Mouse (Mus musculus): ENCODE data around the gene Erc2.

The Erc2 gene

GRCm38 (mm10) chr14:27953814-27954213, 331.6 kb downstream of the Erc2 start:
- DNase-seq, result no peak

GRCm38 (mm10) chr14:27956801-27957200, 334.6 kb downstream of the Erc2 start:
- DNase-seq, result no peak

DNA sequence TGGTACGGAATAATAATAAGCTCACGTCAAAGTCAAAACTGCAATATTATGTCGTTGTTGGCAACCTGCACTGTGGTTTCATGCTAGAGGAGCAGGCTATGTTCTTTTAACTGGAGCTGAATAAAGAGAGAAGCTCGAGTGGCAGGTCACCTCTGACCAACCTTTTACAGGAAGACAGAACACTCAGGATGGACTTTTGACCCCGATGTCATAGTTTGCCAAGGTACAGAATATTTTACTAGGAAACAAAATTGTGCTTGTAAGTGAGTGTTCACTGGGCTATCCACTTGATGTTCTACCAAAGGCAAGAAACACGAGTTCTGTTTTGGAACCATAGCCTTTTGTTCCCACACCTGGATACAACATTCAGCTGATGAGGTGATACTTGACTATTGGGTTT, 351.5 kb downstream of the Erc2 start:
- DNase-seq, result no peak

DNA sequence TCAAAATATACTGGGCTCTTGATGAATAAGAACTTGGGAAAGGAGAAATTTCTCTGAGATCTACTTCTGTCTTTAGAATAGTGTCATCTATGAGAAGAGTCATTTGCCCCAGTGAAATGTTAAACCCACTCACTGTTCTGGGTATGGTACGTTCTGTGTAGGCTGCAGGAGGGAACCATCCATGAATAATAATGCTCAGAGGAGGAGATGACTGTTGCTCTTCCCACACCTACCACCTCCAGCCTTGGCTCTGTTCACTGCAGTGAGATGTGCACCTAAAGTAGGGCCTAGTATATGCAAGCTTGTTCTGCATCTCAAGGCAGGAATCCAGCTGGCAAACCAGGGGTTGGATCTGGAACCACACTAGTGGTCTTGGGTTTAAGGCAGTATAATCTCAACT, 353.4 kb downstream of the Erc2 start:
- peak; percentile 82 for DNase-seq

DNA sequence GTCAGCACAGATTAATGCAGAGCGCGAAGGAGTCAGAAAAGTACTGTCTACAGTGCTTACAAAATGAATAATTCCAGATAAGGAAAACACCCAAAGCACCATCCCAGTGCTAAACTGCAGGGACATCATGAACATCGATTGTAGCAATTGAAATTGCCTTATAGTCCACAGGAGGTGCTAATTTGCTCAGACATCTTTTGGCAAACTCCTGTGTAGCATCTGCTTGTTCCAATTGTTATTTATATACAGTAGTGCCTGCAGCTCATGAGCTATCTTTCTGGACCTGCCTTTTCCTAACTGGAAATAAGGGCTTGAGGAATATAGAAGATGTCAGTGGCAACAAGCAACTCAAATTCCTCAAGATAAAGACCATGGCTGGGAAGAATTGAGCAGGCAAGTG, 362.5 kb downstream of the Erc2 start:
- DNase-seq, result peak; percentile 68

DNA sequence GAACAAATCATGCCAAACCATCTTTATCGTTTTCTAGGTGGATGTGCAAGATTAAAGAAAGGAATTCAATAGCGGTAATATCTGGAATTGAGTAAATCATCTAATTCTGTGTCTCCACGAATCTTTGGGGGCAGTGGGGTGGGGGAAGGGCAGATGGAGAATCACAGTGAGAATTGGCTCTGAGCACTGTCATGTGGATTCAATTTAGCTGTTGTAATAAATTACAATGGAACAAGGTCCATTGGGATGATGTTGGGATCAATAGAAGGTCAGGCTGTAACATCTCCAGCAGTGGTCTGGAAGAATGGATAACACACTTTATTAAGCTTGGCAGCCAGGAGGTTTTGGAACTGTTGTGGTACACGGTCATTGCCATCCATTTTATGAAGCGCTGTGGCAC, 363.0 kb downstream of the Erc2 start:
- no peak for DNase-seq

DNA sequence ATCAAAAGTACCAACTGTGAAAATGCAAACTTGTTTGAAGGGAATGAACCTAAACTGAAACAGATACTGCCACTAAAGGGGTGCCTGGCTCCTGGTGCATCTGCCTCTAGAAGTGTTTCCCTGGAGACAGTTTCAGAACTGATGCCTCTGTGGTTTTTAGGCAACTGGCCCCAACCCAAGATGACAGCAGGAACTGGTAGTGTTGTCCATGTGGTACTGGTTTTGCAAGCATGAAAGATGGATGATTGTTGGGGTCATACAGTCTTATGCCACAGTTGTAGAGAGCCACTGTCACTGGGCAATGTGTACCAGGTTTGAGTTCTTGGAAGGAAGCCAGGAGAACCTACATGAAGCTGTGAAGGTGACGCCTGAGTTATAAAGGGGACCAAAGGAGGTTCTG, 365.2 kb downstream of the Erc2 start:
- peak; percentile 59 for DNase-seq

GRCm38 (mm10) chr14:27998551-27998950, 376.3 kb downstream of the Erc2 start:
- no peak for DNase-seq

GRCm38 (mm10) chr14:28004023-28004422, 381.8 kb downstream of the Erc2 start:
- DNase-seq, result no peak

DNA sequence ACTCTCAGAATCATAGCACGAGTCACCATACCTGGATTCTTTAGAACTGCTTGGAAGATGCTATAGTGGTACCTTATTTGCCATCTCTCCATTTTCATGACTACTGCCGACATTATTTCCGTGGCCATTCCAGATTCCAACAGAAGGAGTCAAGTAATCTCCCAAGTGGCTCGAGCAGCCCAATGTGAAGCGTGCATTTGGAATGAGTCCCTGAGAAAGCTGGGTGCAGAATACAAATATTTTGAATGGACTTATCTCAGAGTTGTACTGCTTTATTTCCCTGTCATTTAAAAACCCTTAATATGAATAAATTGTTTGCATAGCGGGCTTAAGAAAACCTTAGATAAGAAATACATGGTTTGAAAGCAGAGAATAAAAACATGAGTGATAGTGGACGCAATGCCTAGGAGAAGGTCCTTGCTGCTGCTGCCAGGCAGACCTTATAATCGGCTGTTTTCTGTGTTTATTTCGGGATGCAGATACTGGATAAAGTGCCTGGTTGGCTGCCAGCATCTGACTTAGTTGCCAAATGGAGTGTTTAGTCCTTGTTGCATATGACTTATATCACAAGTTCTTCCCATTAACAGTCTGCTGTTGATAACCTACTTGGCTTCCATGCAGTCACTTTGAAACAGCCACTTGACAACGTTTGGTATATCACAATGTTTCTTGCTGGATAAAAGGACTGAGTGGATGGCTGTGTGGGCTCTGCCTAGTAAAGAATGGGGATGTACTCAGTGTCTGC, 388.5 kb downstream of the Erc2 start:
- DNase-seq, result no peak

DNA sequence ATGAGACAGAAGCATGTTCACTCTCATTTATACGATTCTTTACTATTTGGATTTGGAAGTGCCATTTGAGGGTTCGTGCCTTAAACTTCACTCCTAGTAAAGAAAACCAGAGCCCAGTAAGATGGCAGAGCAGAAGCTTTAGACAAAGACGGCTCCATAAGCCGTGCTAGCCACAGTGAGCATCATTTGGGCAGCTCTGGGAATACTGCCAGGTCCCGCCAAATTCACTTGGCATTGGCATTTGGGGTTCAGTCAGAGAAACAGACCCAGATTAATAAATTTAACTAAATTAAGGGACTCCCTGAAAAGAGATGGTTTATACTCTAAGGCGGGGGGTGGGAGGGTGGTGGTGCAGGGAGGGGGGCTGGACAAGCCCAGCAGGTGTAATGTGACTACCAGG, 401.0 kb downstream of the Erc2 start:
- DNase-seq, result no peak

GRCm38 (mm10) chr14:28030870-28031269, 408.6 kb downstream of the Erc2 start:
- no peak for DNase-seq

- no peak for DNase-seq
Observed at GRCm38 (mm10) chr14:28035013-28035412, 412.8 kb downstream of the Erc2 start.

GRCm38 (mm10) chr14:28043095-28043494, 420.9 kb downstream of the Erc2 start:
- no peak for DNase-seq

DNA sequence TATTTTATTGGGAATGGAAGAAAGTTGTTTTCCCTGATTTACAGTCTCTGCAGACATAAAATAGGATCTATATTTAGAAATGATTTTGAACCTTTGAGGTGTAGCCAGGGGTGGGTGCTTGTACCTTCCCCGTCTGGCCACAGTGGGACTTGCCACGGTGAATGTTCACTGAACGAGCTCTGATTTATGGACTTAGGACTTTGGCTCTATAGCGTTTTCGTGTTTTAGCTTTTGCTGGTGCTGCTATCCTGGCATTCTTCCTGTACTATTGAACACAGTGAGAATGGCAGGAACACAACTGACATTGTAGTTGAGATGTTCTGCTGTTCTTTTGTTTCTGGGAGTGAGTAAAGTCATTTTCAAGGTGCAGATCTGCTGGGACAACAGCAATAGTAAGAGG, 429.4 kb downstream of the Erc2 start:
- DNase-seq, result no peak

DNA sequence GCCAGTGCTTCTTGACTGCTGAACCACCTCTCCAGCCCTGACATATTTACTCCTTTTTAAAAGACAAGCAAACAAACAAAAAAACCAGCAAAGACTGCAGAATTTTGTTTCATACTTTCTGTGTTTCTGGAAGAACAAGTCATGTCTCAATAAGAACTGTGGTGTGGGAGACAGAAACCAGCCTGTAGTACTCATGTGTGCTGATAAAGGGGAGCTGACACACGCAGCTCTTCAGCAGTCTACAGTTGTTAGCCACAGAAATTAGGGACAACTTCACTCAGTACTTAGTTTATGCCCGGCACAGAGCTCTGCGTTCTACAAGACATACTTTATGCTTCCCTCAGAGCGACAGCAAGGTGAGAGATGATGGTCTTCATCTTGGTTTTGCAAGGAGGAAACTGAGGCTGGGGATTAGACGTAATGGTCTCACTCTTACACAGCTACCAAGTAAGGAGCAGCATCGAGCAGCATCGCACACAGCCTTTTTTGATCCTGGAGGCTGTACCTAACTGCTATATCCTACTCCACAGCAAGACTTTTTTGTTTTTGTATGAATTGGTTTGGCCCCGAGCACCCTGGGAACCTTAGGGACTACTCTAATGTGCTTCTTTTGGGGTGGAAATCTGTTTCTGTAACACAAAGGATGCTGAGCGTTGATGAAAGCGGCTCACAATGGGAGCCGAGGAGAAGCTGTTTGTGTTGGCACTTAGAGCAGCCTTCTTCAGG, 435.1 kb downstream of the Erc2 start:
- DNase-seq, result no peak

GRCm38 (mm10) chr14:28057885-28058860, 435.9 kb downstream of the Erc2 start:
- peak; percentile 61 for DNase-seq

DNA sequence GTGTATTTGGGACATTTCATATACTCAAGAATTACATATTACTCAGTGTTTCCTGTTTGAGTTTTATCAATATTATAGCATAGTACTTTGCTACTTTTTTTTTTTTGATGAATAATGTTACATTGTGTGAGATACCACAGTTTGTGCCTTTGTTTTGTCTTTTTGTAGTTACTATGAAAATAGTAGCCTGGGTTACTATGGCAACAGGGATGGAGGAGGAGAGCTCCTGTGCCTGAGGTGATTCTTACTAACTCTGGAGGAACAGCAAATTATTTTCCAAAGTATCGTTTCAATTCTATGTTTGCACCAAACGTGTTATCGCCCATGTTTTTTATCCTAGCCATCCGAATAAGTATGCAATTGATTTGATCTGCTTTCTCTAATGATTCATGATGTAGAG, 438.7 kb downstream of the Erc2 start:
- DNase-seq, result no peak

GRCm38 (mm10) chr14:28061649-28062375, 439.6 kb downstream of the Erc2 start:
- DNase-seq, result no peak

- no peak for DNase-seq
Observed at GRCm38 (mm10) chr14:28068021-28068420, 445.8 kb downstream of the Erc2 start.

DNA sequence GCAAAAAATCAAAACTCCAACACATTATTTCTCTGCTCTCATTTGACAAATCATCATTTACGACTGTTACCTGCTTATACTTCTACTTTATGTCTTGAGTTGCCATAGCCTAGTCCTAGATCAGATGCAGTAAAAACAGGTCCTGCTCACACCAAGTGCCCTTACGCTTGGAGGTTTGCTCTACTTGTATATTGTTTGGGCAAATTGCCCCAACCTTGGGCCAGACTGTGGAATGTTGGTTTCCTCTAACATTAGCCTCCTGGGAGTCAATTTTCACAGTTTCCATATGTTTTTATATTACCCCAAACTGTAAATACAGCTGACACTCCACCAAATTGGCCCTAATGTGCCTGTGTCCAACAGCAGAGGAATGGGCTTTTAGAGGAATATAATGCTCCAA, 447.6 kb downstream of the Erc2 start:
- no peak for DNase-seq

- no peak for DNase-seq
Observed at GRCm38 (mm10) chr14:28072561-28072960, 450.3 kb downstream of the Erc2 start.
